Mouse (Mus musculus): ENCODE results near the gene 1700003E16Rik.
A peak's percentile ranks its signal among the peaks of the same experiment; 100 is the strongest.

1700003E16Rik gene

GRCm38 (mm10) chr6:83156259-83156684, at the start of gene 1700003E16Rik, which contains the start of gene Wdr54:
1700003E16Rik (plus strand) TSS chr6:83156404.
Wdr54 (minus strand) TSS chr6:83156397.
- peak; percentile 95 for DNase-seq

GRCm38 (mm10) chr6:83107566-83108400, 48.4 kb upstream of the 1700003E16Rik start:
- peak; percentile 86 for DNase-seq

GRCm38 (mm10) chr6:83108762-83109668, 47.2 kb upstream of the 1700003E16Rik start, which contains the start of gene Mrpl53:
Mrpl53 (plus strand) TSS chr6:83109040.
- peak; percentile 91 for DNase-seq

GRCm38 (mm10) chr6:83111510-83112136, 44.6 kb upstream of the 1700003E16Rik start:
- no peak for DNase-seq

GRCm38 (mm10) chr6:83115011-83115671, 41.1 kb upstream of the 1700003E16Rik start, which contains the start of gene Mogs:
Mogs (plus strand) TSS chr6:83115496.
- peak; percentile 94 for DNase-seq

GRCm38 (mm10) chr6:83115682-83116372, 40.4 kb upstream of the 1700003E16Rik start:
- no peak for DNase-seq

- DNase-seq: no peak
Observed at GRCm38 (mm10) chr6:83116373-83117164, 39.6 kb upstream of the 1700003E16Rik start.

- no peak for DNase-seq
Observed at GRCm38 (mm10) chr6:83117165-83117438, 39.1 kb upstream of the 1700003E16Rik start.

- DNase-seq: no peak
Observed at GRCm38 (mm10) chr6:83117616-83118015, 38.6 kb upstream of the 1700003E16Rik start.

- no peak for DNase-seq
Observed at GRCm38 (mm10) chr6:83118369-83118768, 37.8 kb upstream of the 1700003E16Rik start.

GRCm38 (mm10) chr6:83118825-83119733, 37.1 kb upstream of the 1700003E16Rik start:
- no peak for DNase-seq

- DNase-seq: no peak
Observed at GRCm38 (mm10) chr6:83119734-83120051, 36.5 kb upstream of the 1700003E16Rik start.

GRCm38 (mm10) chr6:83120930-83121862, 35.0 kb upstream of the 1700003E16Rik start, which contains the start of gene Wbp1:
Wbp1 (minus strand) TSS chr6:83121559.
- DNase-seq: peak; percentile 100

- DNase-seq: no peak
Observed at GRCm38 (mm10) chr6:83121863-83122710, 34.1 kb upstream of the 1700003E16Rik start.

- DNase-seq: no peak
Observed at GRCm38 (mm10) chr6:83122961-83123360, 33.2 kb upstream of the 1700003E16Rik start.

- peak; percentile 98 for DNase-seq
Observed at GRCm38 (mm10) chr6:83124851-83125312, 31.3 kb upstream of the 1700003E16Rik start.

GRCm38 (mm10) chr6:83125331-83125730, 30.9 kb upstream of the 1700003E16Rik start, which contains the start of gene Ino80b:
Ino80b (minus strand) TSS chr6:83125431.
- no peak for DNase-seq

All from retina, postnatal 1 day (tissue).